Mouse (Mus musculus) right cerebral cortex, adult 18-20 months (tissue): Measurements from ENCODE around the gene Tardbp.

Experiments
- DNase-seq: peaks from one replicate; pipeline ENCODE4 v3.0.0; 2022; ENCODE audit warnings: mixed read lengths

The Tardbp gene

GRCm38 (mm10) chr4:148635309-148635708 is 8.5 kb upstream of the Tardbp start:
- DNase-seq, result no peak

GRCm38 (mm10) chr4:148633395-148634061 is 6.7 kb upstream of the Tardbp start:
- no peak for DNase-seq

GRCm38 (mm10) chr4:148632013-148632692 is 5.3 kb upstream of the Tardbp start:
- DNase-seq, result no peak

- no peak for DNase-seq
Observed at GRCm38 (mm10) chr4:148627246-148627645, 427 bp upstream of the Tardbp start.

GRCm38 (mm10) chr4:148625756-148626622 is 830 bp downstream of the Tardbp start:
- peak; percentile 45 for DNase-seq

GRCm38 (mm10) chr4:148625010-148625409 is 1.8 kb downstream of the Tardbp start:
- DNase-seq, result no peak

- DNase-seq, result no peak
Observed at GRCm38 (mm10) chr4:148623609-148624008, 3.2 kb downstream of the Tardbp start.

GRCm38 (mm10) chr4:148622485-148622884 is 4.3 kb downstream of the Tardbp start:
- DNase-seq, result no peak

- DNase-seq, result no peak
Observed at GRCm38 (mm10) chr4:148620718-148621117, 6.1 kb downstream of the Tardbp start.

GRCm38 (mm10) chr4:148619805-148620204 is 7.0 kb downstream of the Tardbp start:
- no peak for DNase-seq

- no peak for DNase-seq
Observed at GRCm38 (mm10) chr4:148613738-148614137, 13.1 kb downstream of the Tardbp start.

- DNase-seq, result no peak
Observed at GRCm38 (mm10) chr4:148612557-148612956, 14.3 kb downstream of the Tardbp start.

GRCm38 (mm10) chr4:148610631-148611364 is 16.0 kb downstream of the Tardbp start:
- DNase-seq, result no peak

- no peak for DNase-seq
Observed at GRCm38 (mm10) chr4:148609805-148610204, 17.0 kb downstream of the Tardbp start.

GRCm38 (mm10) chr4:148607758-148608157 is 19.1 kb downstream of the Tardbp start:
- DNase-seq, result peak; percentile 74

- DNase-seq, result no peak
Observed at GRCm38 (mm10) chr4:148604541-148605165, 22.2 kb downstream of the Tardbp start.

GRCm38 (mm10) chr4:148604141-148604540 is 22.7 kb downstream of the Tardbp start:
- DNase-seq, result peak; percentile 88

- DNase-seq, result no peak
Observed at GRCm38 (mm10) chr4:148603376-148604139, 23.3 kb downstream of the Tardbp start.

- no peak for DNase-seq
Observed at GRCm38 (mm10) chr4:148602357-148603120, 24.3 kb downstream of the Tardbp start, which contains the start of gene Masp2. Masp2 (plus strand) TSS chr4:148602554.

- DNase-seq, result no peak
Observed at GRCm38 (mm10) chr4:148601871-148602270, 24.9 kb downstream of the Tardbp start.

GRCm38 (mm10) chr4:148600316-148600715 is 26.5 kb downstream of the Tardbp start:
- DNase-seq, result no peak
